Mouse (Mus musculus) cerebellum, postnatal 14 days (tissue): ENCODE results near the gene Eprs.

Experiments used
- DNase-seq, 2 experiments: peaks; one replicate each; pipeline ENCODE4 v3.0.0; 2021; ENCODE audit warnings: mixed read lengths in 2 of 2

Eprs gene

GRCm38 (mm10) chr1:185363526-185364182 lies 810 bp downstream of the Eprs start:
- peak; percentile 54 to 65 for DNase-seq

- peak in 1 of 2 experiments; percentile 5 for DNase-seq
These were observed 1.3 kb downstream of the Eprs start for GRCm38 (mm10) chr1:185364183-185364540.

DNA sequence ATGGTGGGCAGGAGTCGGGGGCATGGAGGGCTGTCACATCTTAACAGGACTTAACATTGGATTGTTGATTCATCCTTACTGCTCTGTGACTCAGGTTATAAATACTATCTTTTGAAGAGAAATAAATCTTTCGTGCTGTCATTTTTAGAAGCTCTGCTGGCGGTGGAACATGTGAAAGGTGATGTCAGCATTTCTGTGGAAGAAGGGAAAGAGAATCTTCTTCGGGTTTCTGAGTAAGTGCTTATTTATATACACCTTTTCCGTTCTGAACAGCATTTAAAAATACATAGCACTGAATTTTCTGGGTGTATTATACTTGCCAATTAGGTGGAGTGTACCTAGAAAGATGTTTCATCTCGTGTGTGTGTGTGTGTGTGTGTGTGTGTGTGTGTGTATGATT lies 4.5 kb downstream of the Eprs start:
- no peak for DNase-seq

GRCm38 (mm10) chr1:185369979-185370378 lies 7.1 kb downstream of the Eprs start:
- no peak for DNase-seq

DNA sequence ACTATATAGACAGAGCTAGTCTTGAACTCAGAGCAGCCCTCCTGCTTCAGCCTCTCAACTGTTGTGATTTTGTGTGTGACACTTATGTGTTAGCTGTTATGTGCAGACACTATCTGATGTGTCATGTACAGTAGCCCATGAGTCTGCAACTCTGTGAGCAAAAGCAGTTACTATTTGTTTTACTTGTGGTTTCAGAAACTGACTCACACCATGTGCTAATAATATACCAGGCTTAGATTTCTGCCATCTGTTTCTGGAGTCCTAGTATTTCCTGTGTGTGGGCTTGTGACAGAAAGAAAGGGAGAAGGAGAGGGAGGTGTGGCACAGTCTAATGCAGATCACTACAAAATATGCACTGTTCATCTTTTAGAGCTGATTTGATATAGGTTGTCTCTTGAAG lies 13.5 kb downstream of the Eprs start:
- no peak for DNase-seq

DNA sequence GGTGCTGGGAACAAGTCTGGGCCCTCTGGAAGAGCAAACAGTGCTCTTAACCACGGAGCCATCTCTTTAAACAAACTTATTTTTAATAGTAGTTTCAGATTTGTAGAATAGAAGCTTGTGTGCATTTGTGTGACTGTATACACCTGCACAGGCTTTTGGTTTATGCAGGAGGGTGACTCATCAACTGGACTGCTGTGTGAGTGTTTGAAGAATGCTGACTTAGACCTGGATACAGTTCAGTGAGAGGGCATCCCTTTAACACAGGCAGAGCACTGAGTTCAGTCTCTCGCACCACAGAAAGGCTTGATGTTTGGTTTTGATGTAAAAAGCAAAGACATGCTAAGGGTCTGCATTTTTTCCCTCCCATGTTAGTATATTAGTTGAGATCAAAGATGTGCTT lies 14.6 kb downstream of the Eprs start:
- no peak for DNase-seq

DNA sequence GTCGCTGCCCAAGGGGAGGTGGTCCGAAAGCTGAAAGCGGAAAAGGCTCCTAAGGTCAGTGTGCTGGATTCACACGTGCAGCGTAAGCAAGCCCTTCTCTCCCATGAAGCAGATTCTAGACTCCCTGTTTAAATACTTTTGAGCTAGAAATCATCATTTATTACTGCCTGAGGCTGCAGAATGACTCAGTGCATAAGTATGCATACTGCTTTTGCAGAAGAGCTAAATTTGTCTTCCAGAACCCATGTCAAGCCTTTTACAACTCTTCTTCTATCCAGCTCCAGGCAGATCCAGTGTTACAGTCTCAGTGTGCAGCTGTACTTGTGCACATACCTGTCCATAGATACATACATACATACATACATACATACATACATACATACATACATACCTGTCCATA lies 38.8 kb downstream of the Eprs start:
- no peak for DNase-seq

DNA sequence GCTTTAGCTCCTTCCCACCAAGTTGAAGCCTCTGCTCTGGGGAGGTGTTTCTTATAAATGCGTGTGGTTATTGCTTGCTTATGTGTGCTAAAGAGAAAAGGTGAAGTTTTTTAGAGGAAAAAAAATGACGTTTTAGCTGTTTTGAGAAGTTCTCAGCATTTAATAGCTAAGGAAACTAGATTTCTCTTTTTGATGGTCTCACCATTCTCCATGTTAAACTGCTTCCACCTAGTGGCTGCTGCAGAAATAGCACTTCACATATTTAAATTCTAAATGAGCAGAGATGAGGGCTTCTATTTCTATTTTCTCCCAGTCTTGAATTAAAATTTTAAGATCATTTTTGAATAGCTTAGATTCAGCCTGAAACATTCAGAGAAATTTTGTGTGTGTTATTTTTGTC lies 41.2 kb downstream of the Eprs start:
- peak; percentile 51 to 57 for DNase-seq

DNA sequence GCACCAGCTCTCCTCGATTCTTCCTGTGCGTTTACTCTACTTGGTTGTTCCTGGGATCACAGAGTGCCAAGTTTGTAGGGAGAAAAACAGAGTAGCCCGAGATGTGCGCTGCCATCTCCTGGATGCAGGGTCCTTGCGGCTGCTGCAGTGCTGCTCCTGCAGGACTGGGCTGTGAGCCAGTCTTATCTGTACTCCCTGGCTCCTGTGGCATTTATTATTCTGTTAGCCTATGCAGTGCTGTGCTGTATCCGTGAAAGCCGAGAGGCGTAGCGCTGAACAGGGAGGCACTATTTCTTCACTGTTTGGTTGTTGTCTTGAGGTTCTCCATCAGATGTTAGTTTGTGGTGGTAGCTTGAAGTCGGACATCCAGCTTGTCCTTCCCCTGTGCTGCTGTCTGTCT lies 43.1 kb downstream of the Eprs start:
- DNase-seq, result no peak

- peak; percentile 30 to 33 for DNase-seq
These were observed 47.0 kb downstream of the Eprs start for GRCm38 (mm10) chr1:185409831-185410230.

DNA sequence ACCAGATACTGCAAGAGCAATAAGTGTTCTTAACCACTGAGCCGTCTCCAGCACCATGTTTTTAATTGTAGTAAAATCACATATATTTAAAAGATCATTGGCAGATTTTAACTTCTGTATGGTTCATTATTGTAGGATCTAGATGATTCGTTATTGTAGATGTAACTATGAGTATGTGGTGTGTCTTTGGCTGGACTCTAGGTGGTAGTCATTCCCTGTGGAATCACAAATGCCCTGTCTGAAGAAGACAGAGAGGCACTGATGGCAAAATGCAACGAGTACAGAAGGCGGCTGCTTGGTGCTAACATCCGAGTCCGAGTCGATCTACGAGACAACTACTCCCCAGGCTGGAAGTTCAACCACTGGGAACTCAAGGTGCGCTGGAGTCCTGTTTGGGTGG lies 55.2 kb downstream of the Eprs start:
- DNase-seq, result no peak

DNA sequence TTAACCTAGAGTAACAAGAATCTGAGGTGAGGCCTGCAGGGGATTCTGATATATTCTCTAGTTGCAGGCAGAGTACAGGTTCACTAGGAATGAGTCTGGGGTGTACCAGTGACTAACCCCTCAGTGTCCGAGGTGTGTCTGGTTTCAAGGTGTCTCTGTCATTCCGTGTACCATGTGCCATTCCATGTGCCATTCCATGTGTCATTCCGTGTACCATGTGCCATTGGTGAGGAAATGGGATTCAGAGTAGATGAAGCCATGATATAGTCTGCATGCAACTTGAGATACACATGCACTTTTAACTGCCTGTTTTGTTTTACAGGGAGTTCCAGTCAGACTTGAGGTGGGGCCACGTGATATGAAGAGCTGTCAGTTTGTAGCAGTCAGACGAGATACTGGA lies 57.0 kb downstream of the Eprs start:
- no peak for DNase-seq

- no peak for DNase-seq
These were observed 57.9 kb downstream of the Eprs start for GRCm38 (mm10) chr1:185420776-185421175.

- DNase-seq, result no peak
These were observed 63.7 kb downstream of the Eprs start for GRCm38 (mm10) chr1:185426583-185426982.

DNA sequence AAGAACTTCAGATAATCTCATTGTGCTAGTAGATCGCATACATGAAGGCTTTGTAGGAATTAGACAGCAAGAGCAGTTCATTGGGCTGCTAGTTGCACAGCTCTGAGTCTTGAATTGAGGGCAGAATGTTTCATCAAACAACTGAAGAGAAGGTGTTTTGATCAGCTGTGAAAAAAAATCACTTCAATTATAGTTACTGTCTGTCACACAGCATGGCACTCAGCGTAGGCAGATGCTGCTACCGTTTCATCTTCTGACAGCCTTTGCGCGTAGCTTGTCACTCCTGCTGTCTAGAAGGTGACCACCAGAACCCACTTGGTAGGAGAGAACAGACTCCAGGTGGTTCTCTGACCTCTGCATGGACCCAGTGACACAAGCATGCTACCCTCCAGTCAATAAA lies 67.6 kb downstream of the Eprs start:
- no peak for DNase-seq

- DNase-seq, result no peak
These were observed 68.6 kb downstream of the Eprs start for GRCm38 (mm10) chr1:185431245-185431997.

DNA sequence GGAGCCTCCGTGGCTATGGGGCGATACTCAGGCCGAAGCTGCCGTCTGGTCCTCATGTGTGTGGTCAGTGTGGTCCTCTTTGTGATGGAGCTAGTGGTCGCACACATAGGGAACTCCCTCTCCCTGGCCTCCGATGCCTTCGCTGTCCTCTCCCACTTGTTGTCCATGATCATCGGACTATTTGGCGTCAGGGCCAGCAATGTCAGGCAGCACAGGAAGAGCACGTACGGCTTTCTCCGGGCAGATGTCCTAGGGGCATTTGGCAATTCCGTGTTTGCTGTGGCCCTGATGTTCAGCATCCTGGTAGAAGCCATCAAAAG lies 69.1 kb downstream of the Eprs start:
- no peak for DNase-seq

- no peak for DNase-seq
These were observed 70.3 kb downstream of the Eprs start for GRCm38 (mm10) chr1:185433112-185433511.

DNA sequence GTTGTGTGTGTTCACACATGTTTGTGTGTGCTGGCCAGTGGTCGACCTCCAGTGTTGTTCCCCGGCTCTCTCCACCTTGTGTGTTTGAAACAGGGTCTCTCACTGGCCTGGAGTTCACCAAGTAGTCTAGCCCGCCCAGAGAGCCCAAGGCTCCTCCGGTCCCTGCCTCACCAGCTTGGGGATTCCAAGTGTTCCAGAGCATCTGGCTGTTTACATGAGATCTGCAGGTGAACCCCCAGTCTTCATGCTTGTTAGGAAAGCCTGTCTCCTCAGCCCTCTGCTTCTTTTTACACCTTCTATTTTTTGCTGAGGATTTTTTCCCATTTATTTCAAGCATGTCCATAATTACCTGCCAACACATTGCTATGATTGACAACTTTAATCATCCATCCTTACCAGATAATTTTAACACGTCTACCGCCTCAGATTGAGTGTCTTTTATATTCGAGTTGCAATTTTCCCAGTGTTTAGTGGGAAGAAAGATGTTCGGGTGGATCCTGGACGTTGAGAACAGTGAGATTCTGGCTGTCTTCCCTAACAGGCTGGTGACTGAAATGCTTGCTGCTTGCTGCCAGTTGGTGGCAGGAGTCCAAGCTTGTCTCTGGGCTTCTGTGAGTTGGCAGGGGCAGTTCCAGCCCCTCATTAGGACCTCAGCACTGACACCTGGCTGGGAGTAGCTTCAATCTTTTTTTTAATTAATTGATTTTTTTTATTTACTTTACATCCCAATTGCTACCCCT lies 76.2 kb downstream of the Eprs start:
- peak; percentile 96 to 97 for DNase-seq

DNA sequence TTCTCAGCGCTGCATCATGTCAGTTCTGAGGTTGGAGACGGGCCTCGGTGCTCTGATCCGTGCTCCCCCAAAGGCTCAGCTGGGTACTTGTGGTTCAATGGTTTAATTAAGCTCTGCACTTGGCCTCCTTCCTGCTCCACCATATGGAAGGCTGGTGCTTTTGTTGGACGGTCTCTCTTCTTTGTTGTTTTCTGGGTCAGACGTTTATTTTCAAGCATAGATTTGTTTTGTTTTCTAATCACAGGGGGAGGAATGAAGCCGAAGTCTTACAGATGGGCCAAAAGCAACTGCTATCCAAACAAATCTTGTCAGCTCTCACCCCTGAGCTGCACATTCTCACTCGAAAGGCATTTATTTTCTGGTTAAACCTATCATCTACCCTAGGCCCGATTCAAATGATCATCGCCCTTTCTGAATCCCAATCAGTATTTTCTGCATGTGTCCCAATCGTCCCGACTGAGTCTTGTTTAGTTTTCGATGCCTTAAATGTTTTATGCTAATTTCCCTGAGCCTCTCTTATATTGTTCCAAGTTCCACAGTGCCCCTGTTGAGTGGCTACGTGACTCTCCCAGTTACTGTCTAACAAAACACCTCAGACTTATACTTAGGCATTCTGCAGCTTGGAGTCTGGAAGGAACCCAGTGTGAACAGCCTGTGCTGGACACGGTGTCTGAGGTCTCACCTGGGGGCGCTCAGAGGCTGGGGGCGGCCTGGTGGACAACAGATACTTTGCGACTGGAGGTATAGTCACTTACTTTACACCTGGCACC lies 79.0 kb downstream of the Eprs start:
- DNase-seq, result peak; percentile 77 to 82

GRCm38 (mm10) chr1:185448936-185449335 lies 86.1 kb downstream of the Eprs start:
- DNase-seq, result no peak

DNA sequence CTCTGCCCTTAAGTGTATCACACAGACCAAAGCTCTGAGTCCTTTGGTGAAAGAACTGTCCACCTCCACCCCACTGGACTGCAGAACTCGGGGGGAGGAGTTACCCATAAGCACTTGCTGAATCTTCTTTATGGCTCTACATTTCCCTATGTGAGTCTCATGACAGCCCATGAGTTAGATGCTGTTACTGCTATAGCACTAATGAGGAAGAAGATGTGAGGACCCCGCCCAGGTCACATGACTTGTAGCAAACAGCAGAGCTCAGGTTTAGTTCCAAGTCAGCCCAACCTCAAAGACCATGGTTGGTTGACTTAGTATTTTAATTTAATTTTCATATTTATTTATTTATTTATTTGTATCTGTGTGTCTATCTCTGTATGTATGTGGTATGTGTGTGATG lies 86.9 kb downstream of the Eprs start:
- DNase-seq, result no peak

GRCm38 (mm10) chr1:185451077-185451476 lies 88.2 kb downstream of the Eprs start:
- DNase-seq, result peak; percentile 40
